Mouse (Mus musculus) lung, postnatal 0 days (tissue): Measurements from ENCODE around the gene 4632433K11Rik.

ENCODE experiments used
- CTCF ChIP-seq: IDR thresholded peaks from 2 replicates; pipeline ENCODE4 v1.5.1; 2016; ENCODE audit warnings: antibody characterized with exemption, mild to moderate bottlenecking
- EP300 ChIP-seq: IDR thresholded peaks from 2 replicates; pipeline ENCODE4 v1.6.1; 2016; ENCODE audit warnings: antibody characterized with exemption, mild to moderate bottlenecking, control low read depth

DNA sequence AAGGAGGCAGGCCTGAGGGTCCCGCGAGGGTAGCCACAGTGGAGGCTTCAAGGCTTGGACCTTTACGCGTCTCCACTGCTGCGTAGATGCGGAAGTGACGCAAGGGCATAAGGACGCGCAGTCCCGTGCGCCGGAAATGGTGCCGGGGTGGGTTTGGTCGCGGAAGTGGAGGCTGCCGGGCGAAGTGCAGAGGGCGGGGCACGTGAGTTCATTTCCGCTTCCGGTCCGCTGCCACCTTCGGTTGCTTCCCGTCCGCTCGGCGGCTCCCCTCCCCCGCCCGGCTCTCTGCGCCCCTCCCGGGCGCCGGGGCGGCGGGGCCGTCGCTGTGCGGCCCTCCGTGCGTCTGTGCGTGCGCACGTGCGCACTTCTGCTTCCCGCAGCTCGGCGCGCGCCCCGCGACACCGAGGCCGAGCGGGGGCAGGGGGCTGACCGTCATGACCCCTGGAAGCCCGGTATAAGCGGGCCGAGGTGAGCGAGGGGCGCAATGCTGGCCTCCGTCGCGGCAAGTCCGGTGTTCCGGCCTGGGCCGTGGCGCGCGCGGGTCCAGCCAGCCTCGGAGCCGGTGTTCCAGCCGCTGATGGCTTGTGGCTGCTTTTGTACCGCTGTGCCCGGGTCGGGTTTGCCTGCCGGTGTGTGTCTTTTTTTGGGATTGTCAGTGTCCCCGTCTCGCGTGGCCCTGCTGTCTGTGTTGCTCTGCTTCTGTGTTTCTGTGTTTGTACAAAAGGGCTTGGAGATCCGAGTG, 46.3 kb downstream of the 4632433K11Rik start, which contains the start of gene Epn1:
- TF ChIP-seq CTCF (no peak), EP300 (peak; percentile 22; the same call in 1 of the 2 replicates)
